17 mouse cellular contexts compared by ENCODE assay signal in genomic region chr8:57388579-57388978, GRCm38 (mm10).
"Had no signal": no experiment of that assay in that cellular context is flagged by ENCODE, and none has a peak within 500 bp of the region (broad histone marks: within the 10 kb centered on the region; RNA-seq: fewer than 3 reads in every experiment).

No protein-coding gene starts in this region.

- DNase-seq: kidney, postnatal 36 days; layer of hippocampus, postnatal 36 days; liver, postnatal 0 days; lung, embryonic 14.5 days; retina, postnatal 1 day; right cerebral cortex, postnatal 25 days; thymus, adult 18-20 months; thymus, postnatal 36 days had no signal

- H3K27me3 ChIP-seq: midbrain, embryonic 12.5 days; midbrain, embryonic 15.5 days; neural tube, embryonic 12.5 days; neural tube, embryonic 15.5 days had no signal

- H3K9me3 ChIP-seq: midbrain, embryonic 12.5 days; midbrain, embryonic 15.5 days; neural tube, embryonic 12.5 days; neural tube, embryonic 15.5 days had no signal

- H3K4me1 ChIP-seq: midbrain, embryonic 12.5 days; midbrain, embryonic 15.5 days; neural tube, embryonic 12.5 days; neural tube, embryonic 15.5 days had no signal

- H3K36me3 ChIP-seq: midbrain, embryonic 12.5 days; midbrain, embryonic 15.5 days; neural tube, embryonic 12.5 days; neural tube, embryonic 15.5 days had no signal

- H3K27ac ChIP-seq: kidney, postnatal 0 days; left cerebral cortex, adult 2 months; liver, embryonic 14.5 days; macrophage; midbrain, embryonic 12.5 days; midbrain, embryonic 15.5 days; neural tube, embryonic 12.5 days; neural tube, embryonic 15.5 days had no signal

- ATAC-seq: liver, postnatal 0 days; lung, postnatal 0 days; midbrain, embryonic 15.5 days had no signal

- H3K9ac ChIP-seq: liver, embryonic 14.5 days; liver, postnatal 0 days; lung, embryonic 14.5 days; midbrain, embryonic 12.5 days; midbrain, embryonic 15.5 days; neural tube, embryonic 12.5 days; neural tube, embryonic 15.5 days had no signal

- H3K4me2 ChIP-seq: lung, embryonic 14.5 days; midbrain, embryonic 12.5 days; midbrain, embryonic 15.5 days; neural tube, embryonic 12.5 days; neural tube, embryonic 15.5 days had no signal

- H3K4me3 ChIP-seq: left cerebral cortex, adult 2 months; midbrain, embryonic 12.5 days; midbrain, embryonic 15.5 days; neural tube, embryonic 12.5 days; neural tube, embryonic 15.5 days had no signal
